Mouse (Mus musculus): ENCODE results near the gene Nelfb. TPM values are rescaled to one million over a fixed set of nuclear protein-coding genes. Genes with fewer than 3 reads are reported as not detected.
A peak's percentile ranks its signal among the peaks of the same experiment; 100 is the strongest.

Gene Nelfb
- polyA plus RNA-seq, 1 experiment from 2014 or later = 93.7 TPM

- Histone ChIP-seq H3K4me2 (replicated peaks; ENCODE audit: low read depth, low read length) (no peak overlapping the region), H3K4me1 (replicated peaks; ENCODE audit: control insufficient read depth, insufficient read depth, low read length) (peaks cover 2% of the 10 kb centered on the region; the same call in 1 of the 2 replicates), H3K36me3 (ENCODE audit: control insufficient read depth, insufficient read depth, low read length) (peaks cover 7% of the 10 kb centered on the region; the same call in 1 of the 2 replicates), H3K4me3 (ENCODE audit: low read depth, low read length) (no peak overlapping the region), H3K27ac (ENCODE audit: low read depth, low read length) (no peak overlapping the region), H3K9ac (ENCODE audit: low read depth, low read length) (no peak overlapping the region), H3K27me3 (ENCODE audit: control insufficient read depth, insufficient read depth, low read length) (peaks cover 24% of the 10 kb centered on the region), H3K9me3 (ENCODE audit: control insufficient read depth, low read length) (no peaks in the 10 kb centered on the region)
- WGBS = 23% methylated on average over 2 of the region's 2 CpGs
- no peak for ATAC-seq (ENCODE audit: low FRiP score)
- DNase-seq (ENCODE audit: low spot score) = no peak
Measured at GRCm38 (mm10) chr2:25197191-25197590, 14.1 kb downstream of the Nelfb start.

- H3K9me3 ChIP-seq (ENCODE audit: control insufficient read depth, low read length) = no peaks in the 10 kb centered on the region
- 11% methylated on average over 8 of the region's 8 CpGs for WGBS
Measured at GRCm38 (mm10) chr2:25196172-25196954, 14.9 kb downstream of the Nelfb start, which contains the start of gene Tor4a. TSS of gene Tor4a (minus strand) at chr2:25196886.

GRCm38 (mm10) chr2:25195211-25196156, 15.8 kb downstream of the Nelfb start:
- ATAC-seq (ENCODE audit: low FRiP score) (no peak; the same call in 1 of the 2 replicates), DNase-seq (ENCODE audit: low spot score) (no peak)
- H3K4me2 ChIP-seq (replicated peaks; ENCODE audit: low read depth, low read length) = peak overlapping the region; percentile 8; the same call in 1 of the 2 replicates
- peaks cover 24% of the 10 kb centered on the region for H3K27me3 ChIP-seq (ENCODE audit: control insufficient read depth, insufficient read depth, low read length)
- no peak overlapping the region for H3K9ac ChIP-seq (ENCODE audit: low read depth, low read length)
- peaks cover 2% of the 10 kb centered on the region; the same call in 1 of the 2 replicates for H3K36me3 ChIP-seq (ENCODE audit: control insufficient read depth, insufficient read depth, low read length)
- H3K27ac ChIP-seq (ENCODE audit: low read depth, low read length) = no peak overlapping the region
- 19% methylated on average over 55 of the region's 55 CpGs for WGBS
- H3K4me1 ChIP-seq (replicated peaks; ENCODE audit: control insufficient read depth, insufficient read depth, low read length) = peaks cover 2% of the 10 kb centered on the region; the same call in 1 of the 2 replicates
- H3K9me3 ChIP-seq (ENCODE audit: control insufficient read depth, low read length) = no peaks in the 10 kb centered on the region
- peak overlapping the region; percentile 6 for H3K4me3 ChIP-seq (ENCODE audit: low read depth, low read length)

More at GRCm38 (mm10) chr2:25196172-25196954, 14.9 kb downstream of the Nelfb start, which contains the start of gene Tor4a:
- Histone ChIP-seq H3K4me1 (replicated peaks; ENCODE audit: control insufficient read depth, insufficient read depth, low read length) (peaks cover 2% of the 10 kb centered on the region; the same call in 1 of the 2 replicates), H3K27ac (ENCODE audit: low read depth, low read length) (no peak within 1 kb of the TSS), H3K27me3 (ENCODE audit: control insufficient read depth, insufficient read depth, low read length) (peaks cover 24% of the 10 kb centered on the region), H3K36me3 (ENCODE audit: control insufficient read depth, insufficient read depth, low read length) (peaks cover 7% of the 10 kb centered on the region; the same call in 1 of the 2 replicates), H3K4me2 (replicated peaks; ENCODE audit: low read depth, low read length) (peak within 1 kb of the TSS; percentile 8; the same call in 1 of the 2 replicates), H3K4me3 (ENCODE audit: low read depth, low read length) (peak within 1 kb of the TSS; percentile 6), H3K9ac (ENCODE audit: low read depth, low read length) (no peak within 1 kb of the TSS)
- no peak for DNase-seq (ENCODE audit: low spot score)
- ATAC-seq (ENCODE audit: low FRiP score) = no peak

GRCm38 (mm10) chr2:25194486-25195171, 16.7 kb downstream of the Nelfb start:
- WGBS = 82% methylated on average over 17 of the region's 17 CpGs

GRCm38 (mm10) chr2:25194006-25194405, 17.3 kb downstream of the Nelfb start:
- Histone ChIP-seq H3K4me3 (ENCODE audit: low read depth, low read length) (no peak overlapping the region), H3K36me3 (ENCODE audit: control insufficient read depth, insufficient read depth, low read length) (no peaks in the 10 kb centered on the region), H3K27me3 (ENCODE audit: control insufficient read depth, insufficient read depth, low read length) (peaks cover 24% of the 10 kb centered on the region), H3K4me2 (replicated peaks; ENCODE audit: low read depth, low read length) (no peak overlapping the region), H3K4me1 (replicated peaks; ENCODE audit: control insufficient read depth, insufficient read depth, low read length) (peaks cover 2% of the 10 kb centered on the region; the same call in 1 of the 2 replicates), H3K9me3 (ENCODE audit: control insufficient read depth, low read length) (no peaks in the 10 kb centered on the region), H3K9ac (ENCODE audit: low read depth, low read length) (no peak overlapping the region), H3K27ac (ENCODE audit: low read depth, low read length) (no peak overlapping the region)
- WGBS = 74% methylated on average over 5 of the region's 5 CpGs
- no peak for DNase-seq (ENCODE audit: low spot score)
- ATAC-seq (ENCODE audit: low FRiP score) = no peak

More at GRCm38 (mm10) chr2:25194486-25195171, 16.7 kb downstream of the Nelfb start:
- Histone ChIP-seq H3K27me3 (ENCODE audit: control insufficient read depth, insufficient read depth, low read length) (peaks cover 24% of the 10 kb centered on the region), H3K4me3 (ENCODE audit: low read depth, low read length) (no peak overlapping the region), H3K4me2 (replicated peaks; ENCODE audit: low read depth, low read length) (no peak overlapping the region), H3K4me1 (replicated peaks; ENCODE audit: control insufficient read depth, insufficient read depth, low read length) (peaks cover 2% of the 10 kb centered on the region; the same call in 1 of the 2 replicates), H3K27ac (ENCODE audit: low read depth, low read length) (no peak overlapping the region), H3K36me3 (ENCODE audit: control insufficient read depth, insufficient read depth, low read length) (no peaks in the 10 kb centered on the region), H3K9ac (ENCODE audit: low read depth, low read length) (no peak overlapping the region), H3K9me3 (ENCODE audit: control insufficient read depth, low read length) (no peaks in the 10 kb centered on the region)
- no peak for ATAC-seq (ENCODE audit: low FRiP score)
- DNase-seq (ENCODE audit: low spot score) = no peak

GRCm38 (mm10) chr2:25193330-25193770, 17.9 kb downstream of the Nelfb start:
- WGBS = 2% methylated on average over 6 of the region's 6 CpGs
- no peak overlapping the region for H3K9ac ChIP-seq (ENCODE audit: low read depth, low read length)
- peaks cover 24% of the 10 kb centered on the region for H3K27me3 ChIP-seq (ENCODE audit: control insufficient read depth, insufficient read depth, low read length)
- peak; percentile 92 for DNase-seq (ENCODE audit: low spot score)
- H3K4me2 ChIP-seq (replicated peaks; ENCODE audit: low read depth, low read length) = no peak overlapping the region
- H3K4me1 ChIP-seq (replicated peaks; ENCODE audit: control insufficient read depth, insufficient read depth, low read length) = peaks cover 2% of the 10 kb centered on the region; the same call in 1 of the 2 replicates
- ATAC-seq (ENCODE audit: low FRiP score) = peak; percentile 73
- H3K36me3 ChIP-seq (ENCODE audit: control insufficient read depth, insufficient read depth, low read length) = no peaks in the 10 kb centered on the region
- no peak overlapping the region for H3K27ac ChIP-seq (ENCODE audit: low read depth, low read length)
- H3K9me3 ChIP-seq (ENCODE audit: control insufficient read depth, low read length) = no peaks in the 10 kb centered on the region
- no peak overlapping the region for H3K4me3 ChIP-seq (ENCODE audit: low read depth, low read length)

- Histone ChIP-seq H3K27ac (ENCODE audit: low read depth, low read length) (no peak overlapping the region), H3K4me3 (ENCODE audit: low read depth, low read length) (no peak overlapping the region), H3K36me3 (ENCODE audit: control insufficient read depth, insufficient read depth, low read length) (0 out of 2 replicates have a peak, but pooled peaks cover 3% of the 10 kb centered on the region), H3K4me2 (replicated peaks; ENCODE audit: low read depth, low read length) (no peak overlapping the region), H3K9ac (ENCODE audit: low read depth, low read length) (no peak overlapping the region), H3K27me3 (ENCODE audit: control insufficient read depth, insufficient read depth, low read length) (no peaks in the 10 kb centered on the region), H3K9me3 (ENCODE audit: control insufficient read depth, low read length) (no peaks in the 10 kb centered on the region), H3K4me1 (replicated peaks; ENCODE audit: control insufficient read depth, insufficient read depth, low read length) (peaks cover 11% of the 10 kb centered on the region)
- DNase-seq (ENCODE audit: low spot score) (no peak), ATAC-seq (ENCODE audit: low FRiP score) (no peak)
- 80% methylated on average over 6 of the region's 6 CpGs for WGBS
Measured at GRCm38 (mm10) chr2:25187841-25188240, 23.4 kb downstream of the Nelfb start.

- DNase-seq (ENCODE audit: low spot score) (no peak), ATAC-seq (ENCODE audit: low FRiP score) (no peak)
- 29% methylated on average over 5 of the region's 5 CpGs for WGBS
- Histone ChIP-seq H3K27ac (ENCODE audit: low read depth, low read length) (peak overlapping the region; percentile 98), H3K9ac (ENCODE audit: low read depth, low read length) (peak overlapping the region; percentile 84), H3K9me3 (ENCODE audit: control insufficient read depth, low read length) (no peaks in the 10 kb centered on the region), H3K4me1 (replicated peaks; ENCODE audit: control insufficient read depth, insufficient read depth, low read length) (peaks cover 11% of the 10 kb centered on the region), H3K4me3 (ENCODE audit: low read depth, low read length) (peak overlapping the region; percentile 44), H3K27me3 (ENCODE audit: control insufficient read depth, insufficient read depth, low read length) (no peaks in the 10 kb centered on the region), H3K4me2 (replicated peaks; ENCODE audit: low read depth, low read length) (peak overlapping the region; percentile 83), H3K36me3 (ENCODE audit: control insufficient read depth, insufficient read depth, low read length) (0 out of 2 replicates have a peak, but pooled peaks cover 3% of the 10 kb centered on the region)
Measured at GRCm38 (mm10) chr2:25186575-25186930, 24.7 kb downstream of the Nelfb start.
